Mouse (Mus musculus): ENCODE results near the gene Aldh1l1. TPM values are rescaled to one million over a fixed set of nuclear protein-coding genes. Genes with fewer than 3 reads are reported as not detected.

The Aldh1l1 gene
- polyA plus RNA-seq, 2 experiments, result 1.5 to 2.1 TPM

- DNase-seq (ENCODE audit: low spot score), result no peak
- H3K9me3 ChIP-seq (ENCODE audit: control insufficient read depth, low read length), result no peaks in the 10 kb centered on the region
- no peak for TF ChIP-seq POLR2A (IDR thresholded peaks at IDR 0.05; ENCODE audit: borderline replicate concordance, extremely low read depth, insufficient read depth, insufficient read length)
- no peaks in the 10 kb centered on the region for H3K36me3 ChIP-seq (ENCODE audit: control insufficient read depth, insufficient read depth, low read length)
- WGBS, result 83% methylated on average over 3 of the region's 3 CpGs
- no peak for ATAC-seq (ENCODE audit: low FRiP score, low read depth)
- H3K9ac ChIP-seq (ENCODE audit: low read depth, low read length, severe bottlenecking), result no peak overlapping the region
- H3K4me1 ChIP-seq (ENCODE audit: control insufficient read depth, insufficient read depth, low read length), result peaks cover 10% of the 10 kb centered on the region
- no peaks in the 10 kb centered on the region for H3K27me3 ChIP-seq (ENCODE audit: control insufficient read depth, insufficient read depth, low read length)
- H3K27ac ChIP-seq (replicated peaks; ENCODE audit: low read depth, low read length), result no peak overlapping the region
- H3K4me2 ChIP-seq (replicated peaks; ENCODE audit: low read depth, low read length, severe bottlenecking), result no peak overlapping the region
- H3K4me3 ChIP-seq (replicated peaks; ENCODE audit: low read length), result no peak overlapping the region
Observed at GRCm38 (mm10) chr6:90494566-90494965, 8.3 kb downstream of the Aldh1l1 start.

- H3K4me2 ChIP-seq (replicated peaks; ENCODE audit: low read depth, low read length, severe bottlenecking), result no peak overlapping the region
- TF ChIP-seq POLR2A (IDR thresholded peaks at IDR 0.05; ENCODE audit: borderline replicate concordance, extremely low read depth, insufficient read depth, insufficient read length), result no peak
- no peaks in the 10 kb centered on the region for H3K9me3 ChIP-seq (ENCODE audit: control insufficient read depth, low read length)
- no peak overlapping the region for H3K9ac ChIP-seq (ENCODE audit: low read depth, low read length, severe bottlenecking)
- H3K27me3 ChIP-seq (ENCODE audit: control insufficient read depth, insufficient read depth, low read length), result no peaks in the 10 kb centered on the region
- 52% methylated on average over 6 of the region's 7 CpGs for WGBS
- no peaks in the 10 kb centered on the region for H3K36me3 ChIP-seq (ENCODE audit: control insufficient read depth, insufficient read depth, low read length)
- DNase-seq (ENCODE audit: low spot score), result no peak
- ATAC-seq (ENCODE audit: low FRiP score, low read depth), result no peak
- peak overlapping the region; percentile 22; the same call in 1 of the 2 replicates for H3K27ac ChIP-seq (replicated peaks; ENCODE audit: low read depth, low read length)
- no peak overlapping the region for H3K4me3 ChIP-seq (replicated peaks; ENCODE audit: low read length)
- peaks cover 10% of the 10 kb centered on the region for H3K4me1 ChIP-seq (ENCODE audit: control insufficient read depth, insufficient read depth, low read length)
Observed at GRCm38 (mm10) chr6:90495282-90495912, 9.2 kb downstream of the Aldh1l1 start.

- Histone ChIP-seq H3K27ac (replicated peaks; ENCODE audit: low read depth, low read length) (no peak overlapping the region), H3K36me3 (ENCODE audit: control insufficient read depth, insufficient read depth, low read length) (no peaks in the 10 kb centered on the region), H3K9ac (ENCODE audit: low read depth, low read length, severe bottlenecking) (no peak overlapping the region), H3K4me2 (replicated peaks; ENCODE audit: low read depth, low read length, severe bottlenecking) (no peak overlapping the region), H3K27me3 (ENCODE audit: control insufficient read depth, insufficient read depth, low read length) (no peaks in the 10 kb centered on the region), H3K9me3 (ENCODE audit: control insufficient read depth, low read length) (no peaks in the 10 kb centered on the region), H3K4me1 (ENCODE audit: control insufficient read depth, insufficient read depth, low read length) (peaks cover 10% of the 10 kb centered on the region), H3K4me3 (replicated peaks; ENCODE audit: low read length) (no peak overlapping the region)
- DNase-seq (ENCODE audit: low spot score) (no peak), ATAC-seq (ENCODE audit: low FRiP score, low read depth) (no peak)
- no peak for TF ChIP-seq POLR2A (IDR thresholded peaks at IDR 0.05; ENCODE audit: borderline replicate concordance, extremely low read depth, insufficient read depth, insufficient read length)
- WGBS, result 66% methylated on average over 3 of the region's 3 CpGs
Observed at GRCm38 (mm10) chr6:90496217-90496616, 10.0 kb downstream of the Aldh1l1 start.

- H3K4me1 ChIP-seq (ENCODE audit: control insufficient read depth, insufficient read depth, low read length), result peaks cover 10% of the 10 kb centered on the region
- no peak overlapping the region for H3K27ac ChIP-seq (replicated peaks; ENCODE audit: low read depth, low read length)
- WGBS, result 72% methylated on average over 4 of the region's 4 CpGs
- ATAC-seq (ENCODE audit: low FRiP score, low read depth), result no peak
- H3K9ac ChIP-seq (ENCODE audit: low read depth, low read length, severe bottlenecking), result no peak overlapping the region
- H3K36me3 ChIP-seq (ENCODE audit: control insufficient read depth, insufficient read depth, low read length), result no peaks in the 10 kb centered on the region
- no peaks in the 10 kb centered on the region for H3K27me3 ChIP-seq (ENCODE audit: control insufficient read depth, insufficient read depth, low read length)
- H3K9me3 ChIP-seq (ENCODE audit: control insufficient read depth, low read length), result no peaks in the 10 kb centered on the region
- H3K4me3 ChIP-seq (replicated peaks; ENCODE audit: low read length), result no peak overlapping the region
- no peak overlapping the region for H3K4me2 ChIP-seq (replicated peaks; ENCODE audit: low read depth, low read length, severe bottlenecking)
- no peak for TF ChIP-seq POLR2A (IDR thresholded peaks at IDR 0.05; ENCODE audit: borderline replicate concordance, extremely low read depth, insufficient read depth, insufficient read length)
- no peak for DNase-seq (ENCODE audit: low spot score)
Observed at GRCm38 (mm10) chr6:90499509-90499908, 13.3 kb downstream of the Aldh1l1 start.

- no peak overlapping the region for H3K4me2 ChIP-seq (replicated peaks; ENCODE audit: low read depth, low read length, severe bottlenecking)
Observed at GRCm38 (mm10) chr6:90501222-90501940, 15.2 kb downstream of the Aldh1l1 start.

More at GRCm38 (mm10) chr6:90501222-90501940, 15.2 kb downstream of the Aldh1l1 start:
- no peak for TF ChIP-seq POLR2A (IDR thresholded peaks at IDR 0.05; ENCODE audit: borderline replicate concordance, extremely low read depth, insufficient read depth, insufficient read length)
- Histone ChIP-seq H3K4me1 (ENCODE audit: control insufficient read depth, insufficient read depth, low read length) (0 out of 2 replicates have a peak, but pooled peaks cover 5% of the 10 kb centered on the region), H3K27me3 (ENCODE audit: control insufficient read depth, insufficient read depth, low read length) (no peaks in the 10 kb centered on the region), H3K4me3 (replicated peaks; ENCODE audit: low read length) (no peak overlapping the region), H3K9ac (ENCODE audit: low read depth, low read length, severe bottlenecking) (no peak overlapping the region), H3K36me3 (ENCODE audit: control insufficient read depth, insufficient read depth, low read length) (no peaks in the 10 kb centered on the region), H3K27ac (replicated peaks; ENCODE audit: low read depth, low read length) (no peak overlapping the region), H3K9me3 (ENCODE audit: control insufficient read depth, low read length) (no peaks in the 10 kb centered on the region)
- DNase-seq (ENCODE audit: low spot score) (no peak), ATAC-seq (ENCODE audit: low FRiP score, low read depth) (no peak)
- 66% methylated on average over 8 of the region's 8 CpGs for WGBS
